Mouse (Mus musculus) ES-E14 (cell line): ENCODE results near the gene Myo16. TPM values are rescaled to one million over a fixed set of nuclear protein-coding genes. Genes with fewer than 3 reads are reported as not detected.

Experiments used
- DNase-seq: peaks from one replicate; pipeline ENCODE4 v3.0.0-alpha.2; 2013; ENCODE audit warnings: low read depth, low spot score
- H3K27ac ChIP-seq: 2 replicates; pipeline ENCODE4 v1.5.1; 2012; ENCODE audit warnings: low read depth, mild to moderate bottlenecking, low read length, moderate library complexity, mixed read lengths; ENCODE audit not compliant: poor library complexity, insufficient read depth, severe bottlenecking
- H3K36me3 ChIP-seq: 2 replicates; pipeline ENCODE4 v1.6.1; 2012; ENCODE audit warnings: mild to moderate bottlenecking, low read length, moderate library complexity, mixed read lengths; ENCODE audit not compliant: control insufficient read depth, poor library complexity, insufficient read depth, severe bottlenecking
- H3K4me1 ChIP-seq, 2 experiments: fragments of 150-350 bp in 1 of 2; sonication (generic) in 1 of 2; 2 replicates each; pipeline ENCODE4 v1.6.1; 2012; ENCODE audit warnings: low read length in 2 of 2, mild to moderate bottlenecking in 1 of 2, mixed read lengths in 1 of 2; ENCODE audit not compliant: control insufficient read depth in 2 of 2, insufficient read depth in 2 of 2, poor library complexity in 1 of 2
- H3K4me3 ChIP-seq, 2 experiments: fragments of 150-350 bp in 1 of 2; sonication (generic) in 1 of 2; 2 replicates each; pipeline ENCODE4 v1.5.1; 2012; ENCODE audit warnings: low read length in 2 of 2, low read depth in 1 of 2, mild to moderate bottlenecking in 1 of 2, mixed read lengths in 1 of 2; ENCODE audit not compliant: insufficient read depth in 1 of 2, poor library complexity in 1 of 2, severe bottlenecking in 1 of 2
- H3K9ac ChIP-seq: 2 replicates; pipeline ENCODE4 v1.6.1; 2012; ENCODE audit warnings: low read depth, mild to moderate bottlenecking, low read length, mixed read lengths; ENCODE audit not compliant: poor library complexity, insufficient read depth, severe bottlenecking
- H3K9me3 ChIP-seq: fragments of 150-350 bp; sonication (generic); 2 replicates; pipeline ENCODE4 v1.6.1; 2012; ENCODE audit warnings: low read depth, mild to moderate bottlenecking, low read length; ENCODE audit not compliant: control insufficient read depth, insufficient read depth
- CHD2 ChIP-seq: IDR thresholded peaks from 2 replicates; pipeline ENCODE4 v1.6.1; 2014; ENCODE audit warnings: mild to moderate bottlenecking, low read depth, low read length, inconsistent platforms
- HCFC1 ChIP-seq: IDR thresholded peaks from 2 replicates; pipeline ENCODE4 v1.6.1; 2012; ENCODE audit warnings: low read length, inconsistent platforms, borderline replicate concordance; ENCODE audit not compliant: insufficient read depth
- MAFK ChIP-seq: IDR thresholded peaks from 2 replicates; pipeline ENCODE4 v1.6.1; 2014; ENCODE audit warnings: mild to moderate bottlenecking, low read depth, low read length, inconsistent platforms; ENCODE audit not compliant: insufficient read depth
- ZC3H11A ChIP-seq: IDR thresholded peaks from 2 replicates; pipeline ENCODE4 v1.6.1; 2012; ENCODE audit warnings: low read depth, mild to moderate bottlenecking, inconsistent platforms, low read length, borderline replicate concordance
- ZNF384 ChIP-seq: IDR thresholded peaks from 2 replicates; pipeline ENCODE4 v1.6.1; 2012; ENCODE audit warnings: low read depth, low read length, inconsistent platforms
- in situ Hi-C, 2 experiments: fragments of 600-800 bp; cut with MboI; formaldehyde crosslinking; loops; one replicate each; pipeline ENCODE4 v1.15.1; 2025; ENCODE audit warnings: low sequenced_read_pairs in 2 of 2, inconsistent platforms in 1 of 2; ENCODE audit not compliant: unreplicated experiment in 2 of 2
- total RNA-seq: library from RNA; depleted of rRNA; stranded (reverse); fragments of 300-350 nt; gene quantifications from 2 replicates; pipeline ENCODE4 v1.2.3, GENCODE M21; 2012; rRNA removed

Myo16 gene
- total RNA-seq, result 0.09 TPM in 1 of 2 replicates, not detected in the other

- TF ChIP-seq HCFC1, result 0 out of 2 replicates have a peak, but pooled peaks have one; percentile 20
- no peak for TF ChIP-seq CHD2
- H3K9ac ChIP-seq, result peak within 1 kb of the TSS; percentile 57
- H3K4me3 ChIP-seq, result peak within 1 kb of the TSS; percentile 63 to 77
- 0 out of 4 replicates have a peak, but pooled peaks cover 0 to 2% of the 10 kb centered on the region in 2 experiments for H3K4me1 ChIP-seq
- no peak within 1 kb of the TSS for H3K27ac ChIP-seq
- in situ Hi-C loops, result no loop called here
- no peak for DNase-seq
- no peaks in the 10 kb centered on the region for H3K36me3 ChIP-seq
- no peaks in the 10 kb centered on the region for H3K9me3 ChIP-seq
Observed at GRCm38 (mm10) chr8:10153611-10154438, at the start of gene Myo16. Myo16 (plus strand) TSS chr8:10153911.

DNA sequence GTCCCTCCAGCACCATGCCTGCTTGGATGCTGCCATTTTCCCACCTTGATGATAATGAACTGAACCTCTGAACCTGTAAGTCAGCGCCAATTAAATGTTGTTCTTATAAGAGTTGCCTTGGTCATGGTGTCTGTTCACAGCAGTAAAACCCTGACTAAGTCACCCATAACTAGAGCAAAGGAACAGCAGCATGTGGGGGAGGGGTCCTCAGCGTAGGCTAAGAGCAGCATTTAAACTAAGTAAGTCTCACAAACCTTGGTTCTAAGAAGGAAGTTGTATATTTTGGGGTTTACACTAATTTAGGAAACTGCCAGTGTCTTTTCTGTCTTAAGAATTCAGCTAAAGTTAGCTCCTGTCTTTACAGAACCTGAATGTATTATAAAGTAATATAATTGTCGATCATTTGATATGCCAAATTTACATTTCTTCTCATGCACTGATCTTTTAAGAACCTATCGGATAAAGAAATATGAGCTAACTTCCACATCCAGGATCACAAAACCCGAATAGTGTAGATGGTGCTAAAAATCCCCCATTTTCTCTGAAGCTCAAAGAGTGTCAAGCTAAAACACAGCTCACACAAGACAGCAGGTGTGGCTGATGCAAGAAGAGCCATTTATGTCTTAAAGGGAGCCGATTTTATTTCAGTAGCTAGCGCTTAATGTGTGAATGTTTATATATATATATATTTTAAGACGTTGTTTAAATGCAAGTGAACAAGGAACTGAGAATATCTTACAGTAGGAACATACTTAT, 45.0 kb upstream of the Myo16 start:
- TF ChIP-seq ZNF384 (no peak), ZC3H11A (no peak), MAFK (no peak), CHD2 (no peak), HCFC1 (no peak)
- H3K27ac ChIP-seq, result no peak overlapping the region

GRCm38 (mm10) chr8:10122749-10123148, 31.0 kb upstream of the Myo16 start:
- Histone ChIP-seq H3K27ac (no peak overlapping the region), H3K4me1 (no peaks in the 10 kb centered on the region), H3K9me3 (no peaks in the 10 kb centered on the region), H3K4me3 (no peak overlapping the region), H3K36me3 (no peaks in the 10 kb centered on the region), H3K9ac (no peak overlapping the region)
- DNase-seq, result no peak
- TF ChIP-seq CHD2 (no peak), MAFK (no peak), ZNF384 (no peak), ZC3H11A (no peak), HCFC1 (no peak)
- in situ Hi-C loops, result no loop called here

More for the DNA sequence above, 45.0 kb upstream of the Myo16 start:
- Histone ChIP-seq H3K36me3 (no peaks in the 10 kb centered on the region), H3K9me3 (no peaks in the 10 kb centered on the region), H3K9ac (no peak overlapping the region), H3K4me3 (no peak overlapping the region), H3K4me1 (no peaks in the 10 kb centered on the region)
- no peak for DNase-seq
- in situ Hi-C loops, result no loop called here

DNA sequence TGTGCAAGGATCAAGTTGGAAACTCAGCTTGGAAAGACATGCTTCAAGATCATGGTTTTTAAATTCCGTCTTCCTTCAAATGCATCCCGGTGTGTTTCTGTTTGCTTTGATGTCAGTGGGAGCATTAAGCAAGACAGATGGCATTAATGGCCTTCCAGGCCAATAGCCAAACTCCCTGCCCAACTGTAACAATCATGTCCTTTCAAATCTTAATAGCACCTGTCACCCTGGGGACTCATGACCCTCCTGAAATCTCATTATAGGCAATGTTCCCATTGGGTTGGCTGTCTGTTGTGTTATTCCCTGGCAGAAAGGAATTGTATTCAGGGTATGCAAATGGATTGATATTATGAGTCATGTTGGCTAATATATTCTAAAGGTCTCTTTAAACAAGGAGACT, 30.3 kb upstream of the Myo16 start:
- in situ Hi-C loops, result no loop called here
- Histone ChIP-seq H3K9ac (no peak overlapping the region), H3K9me3 (no peaks in the 10 kb centered on the region), H3K4me1 (no peaks in the 10 kb centered on the region), H3K4me3 (no peak overlapping the region), H3K36me3 (no peaks in the 10 kb centered on the region), H3K27ac (no peak overlapping the region)
- no peak for DNase-seq
- TF ChIP-seq ZNF384 (no peak), HCFC1 (no peak), CHD2 (no peak)
